Mouse (Mus musculus): ENCODE measurements around the gene Obox5. TPM values are rescaled to one million over a fixed set of nuclear protein-coding genes. Genes with fewer than 3 reads are reported as not detected.
"Not testable (repeated sequence)": the region's sequence is repeated elsewhere in the genome, so short reads cannot be mapped to it uniquely, and the experiment has no call there.

Gene Obox5
- not detected for total RNA-seq (2021)
- long read RNA-seq, experiment 1, result 0 reads
- long read RNA-seq, experiment 2, result 0 reads

GRCm38 (mm10) chr7:15749831-15750230 lies at the start of gene Obox5:
Gene Obox5, plus strand, starts transcription at chr7:15750131.
- DNase-seq (ENCODE audit: extremely low spot score in 1 of 2, low spot score in 2 of 2); H3K27ac ChIP-seq; intact Hi-C loops (cut with DNase I); H3K4me3 ChIP-seq: not testable (repeated sequence)

DNA sequence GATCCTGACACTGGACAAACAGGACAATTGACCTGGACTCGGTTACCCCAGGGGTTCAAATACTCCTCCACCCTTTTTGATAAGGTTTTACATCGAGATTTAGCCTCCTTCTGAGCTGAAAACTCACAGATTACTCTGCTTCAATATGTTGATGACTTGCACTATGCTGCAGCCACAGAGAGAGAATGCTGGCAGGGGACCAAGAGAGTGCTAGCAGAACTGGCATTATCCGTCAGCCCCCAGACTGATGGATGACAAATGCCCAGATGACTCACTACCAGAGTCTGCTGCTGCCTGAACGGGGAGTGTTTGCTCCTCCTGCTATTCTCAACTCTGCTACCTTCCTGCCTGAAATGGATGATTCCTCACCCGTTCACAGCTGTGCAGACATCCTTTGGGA lies 635 bp upstream of the Obox5 start:
- H3K4me3 ChIP-seq; intact Hi-C loops (cut with DNase I); DNase-seq (ENCODE audit: extremely low spot score in 1 of 2, low spot score in 2 of 2); H3K27ac ChIP-seq: not testable (repeated sequence)

Other genes starting within 250 kb of the Obox5 start
- not detected for gene Obox3, start 110.2 kb upstream of the Obox5 start, total RNA-seq (2021)
- not detected for gene Obox6, start 89.5 kb downstream of the Obox5 start, total RNA-seq (2021)
- not detected for gene Crx, start 129.8 kb downstream of the Obox5 start, total RNA-seq (2021)
- gene Crxos, start 132.5 kb downstream of the Obox5 start, total RNA-seq (2021), result under 1 TPM in 1 of 2 experiments, not detected in 1; 0.29 TPM
- 1,000 to 10,000 TPM; 1,033 to 1,089 TPM for gene Selenow, start 172.3 kb downstream of the Obox5 start, total RNA-seq (2021)
- gene Nop53, start 195.9 kb downstream of the Obox5 start, total RNA-seq (2021), result 100 to 1,000 TPM; 108 to 113 TPM
- gene Ehd2, start 217.4 kb downstream of the Obox5 start, total RNA-seq (2021), result 1 to 10 TPM; 6.4 to 6.7 TPM

Measured in left cerebral cortex, adult 2 months (tissue).